Mouse (Mus musculus) CD4-positive, CD25-positive, alpha-beta regulatory T cell (primary cell): ENCODE measurements around the gene Gm20498. TPM values are rescaled to one million over a fixed set of nuclear protein-coding genes. Genes with fewer than 3 reads are reported as not detected.

Experiments
- polyA plus RNA-seq: library from polyadenylated mRNA; unstranded; fragments of 100-300 nt; shearing (Covaris generic); gene quantifications from one replicate; pipeline ENCODE4 v1.2.1, GENCODE M21; 2017

The Gm20498 gene
- polyA plus RNA-seq, result 12.1 TPM

GRCm38 (mm10) chr12:81532316-81533028, at the start of gene Gm20498, which contains the start of gene Synj2bp:
Gene Gm20498, minus strand, starts transcription at chr12:81532905.
Gene Synj2bp, minus strand, starts transcription at chr12:81532911.

DNA sequence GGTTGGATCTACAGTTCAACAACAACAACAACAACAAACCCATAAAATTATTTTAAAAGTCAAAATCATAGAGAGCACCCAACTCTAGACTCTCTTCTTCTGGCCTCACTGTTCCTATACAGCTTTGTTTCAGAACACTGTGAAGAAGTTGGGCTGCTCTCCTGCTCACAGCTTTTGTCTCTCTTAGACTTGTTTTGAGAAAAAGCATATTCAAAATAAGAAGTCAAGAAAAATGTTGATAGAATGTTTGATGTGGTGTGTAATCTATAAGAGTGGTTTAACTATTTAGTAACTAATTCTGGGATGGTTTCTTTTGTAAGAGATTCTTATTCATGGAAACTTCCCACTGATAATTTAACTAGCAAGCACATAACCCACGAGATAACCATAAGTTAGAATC, 35.7 kb upstream of the Gm20498 start, which contains the start of gene Adam21:
Gene Adam21 (minus strand): TSS at position 101 of the 400 bp plus-strand sequence.

GRCm38 (mm10) chr12:81484727-81485191, 47.9 kb downstream of the Gm20498 start, which contains the start of gene Cox16:
Gene Cox16, minus strand, starts transcription at chr12:81485127.

GRCm38 (mm10) chr12:81421846-81422245, 110.9 kb downstream of the Gm20498 start, which contains the start of gene Adam4:
Gene Adam4, minus strand, starts transcription at chr12:81421946.

GRCm38 (mm10) chr12:81379364-81379763, 153.3 kb downstream of the Gm20498 start, which contains the start of gene Gm4787:
Gene Gm4787, minus strand, starts transcription at chr12:81379464.

DNA sequence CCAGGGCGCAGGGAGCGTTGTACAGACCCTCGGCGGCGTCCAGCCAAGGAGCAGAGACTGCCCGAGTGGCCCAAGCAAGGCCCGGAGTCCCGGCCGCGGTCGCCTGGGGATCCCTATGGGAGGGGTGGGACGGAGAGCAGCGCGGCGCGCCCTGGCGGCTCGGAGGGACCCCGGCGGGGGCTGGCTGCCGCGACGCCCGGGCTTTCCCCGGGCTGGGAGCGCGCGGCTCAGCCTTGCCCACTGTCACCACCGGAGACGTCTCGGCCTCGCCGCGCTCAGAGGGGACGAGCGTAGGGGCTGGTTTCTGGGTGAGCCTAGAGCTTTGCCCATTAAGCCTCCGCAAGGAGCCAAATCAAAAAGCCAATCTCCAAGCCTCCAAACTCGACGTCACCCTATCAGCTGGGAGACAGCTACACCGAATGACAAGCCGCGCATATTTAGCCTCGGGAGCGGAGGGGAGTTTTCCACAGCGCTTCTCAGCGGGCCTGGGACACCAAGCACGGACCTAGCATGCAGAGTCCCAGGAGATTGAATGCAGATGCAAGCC, 199.8 kb downstream of the Gm20498 start, which contains the start of gene Slc8a3:
Gene Slc8a3 (minus strand): TSS at position 306 of the 547 bp plus-strand sequence.

Other genes with a start within 250 kb of the Gm20498 start
- not detected for gene Slc8a3, start 199.7 kb downstream of the Gm20498 start, polyA plus RNA-seq
- 0.62 TPM for gene Gm4787, start 153.4 kb downstream of the Gm20498 start, polyA plus RNA-seq
- gene Adam4, start 111.0 kb downstream of the Gm20498 start, polyA plus RNA-seq, result 0.63 TPM
- gene Cox16, start 47.8 kb downstream of the Gm20498 start, polyA plus RNA-seq, result 161 TPM
- gene Synj2bp, start within 50 bp of the Gm20498 start, polyA plus RNA-seq, result 49.9 TPM
- 0.20 TPM for gene Adam21, start 35.6 kb upstream of the Gm20498 start, polyA plus RNA-seq
- 26.2 TPM for gene Med6, start 62.1 kb upstream of the Gm20498 start, polyA plus RNA-seq
- 0.05 TPM for gene Ttc9, start 98.3 kb upstream of the Gm20498 start, polyA plus RNA-seq
- 1.4 TPM for gene Map3k9, start 248.3 kb upstream of the Gm20498 start, polyA plus RNA-seq